Mouse (Mus musculus) midbrain, postnatal 0 days (tissue): Measurements from ENCODE around the gene Pacs2. TPM values are rescaled to one million over a fixed set of nuclear protein-coding genes. Genes with fewer than 3 reads are reported as not detected.

Experiments
- ATAC-seq: fragments of 200-750 bp; cut with Nextera tagmentation; 2 replicates; pipeline ENCODE4 v1.8.0; 2017; ENCODE audit warnings: moderate number of reproducible peaks, mild to moderate bottlenecking, moderate TSS enrichment, moderate library complexity; ENCODE audit not compliant: low FRiP score
- DNase-seq: peaks from one replicate; pipeline ENCODE4 v3.0.0-alpha.2; 2015; ENCODE audit warnings: low spot score
- H3K27ac ChIP-seq: fragments of 300-500 bp; sonication (generic); 2 replicates; pipeline ENCODE4 v1.5.1; 2014; ENCODE audit warnings: low read depth, mild to moderate bottlenecking, low read length, mixed read lengths
- H3K27me3 ChIP-seq: fragments of 300-500 bp; sonication (generic); 2 replicates; pipeline ENCODE4 v1.6.1; 2014; ENCODE audit warnings: low read length, control low read depth, mixed read lengths; ENCODE audit not compliant: insufficient read depth
- H3K36me3 ChIP-seq: fragments of 300-500 bp; sonication (generic); 2 replicates; pipeline ENCODE4 v1.6.1; 2014; ENCODE audit warnings: low read length, control low read depth, mixed read lengths; ENCODE audit not compliant: insufficient read depth
- H3K4me1 ChIP-seq: fragments of 300-500 bp; sonication (generic); 2 replicates; pipeline ENCODE4 v1.6.1; 2014; ENCODE audit warnings: mild to moderate bottlenecking, control low read depth, antibody characterized with exemption, low read length, mixed read lengths; ENCODE audit not compliant: insufficient read depth
- H3K4me2 ChIP-seq: fragments of 300-500 bp; sonication (generic); 2 replicates; pipeline ENCODE4 v1.6.1; 2014; ENCODE audit warnings: low read depth, mild to moderate bottlenecking, low read length, mixed read lengths; ENCODE audit not compliant: poor library complexity, severe bottlenecking
- H3K4me3 ChIP-seq: fragments of 300-500 bp; sonication (generic); 2 replicates; pipeline ENCODE4 v1.5.1; 2014; ENCODE audit warnings: low read depth, mild to moderate bottlenecking, low read length, moderate library complexity
- H3K9ac ChIP-seq: fragments of 300-500 bp; sonication (generic); replicated peaks from 2 replicates; pipeline ENCODE4 v1.6.1; 2014; ENCODE audit warnings: mild to moderate bottlenecking, low read length, moderate library complexity, mixed read lengths; ENCODE audit not compliant: poor library complexity, severe bottlenecking
- H3K9me3 ChIP-seq: fragments of 300-500 bp; sonication (generic); 2 replicates; pipeline ENCODE4 v1.6.1; 2016; ENCODE audit warnings: low read length, control low read depth
- CTCF ChIP-seq: IDR thresholded peaks from 2 replicates; pipeline ENCODE4 v1.5.1; 2016; ENCODE audit warnings: antibody characterized with exemption, mild to moderate bottlenecking
- WGBS: fragments of 180-500 bp; shearing (Covaris S2); extraction: QIAGEN DNeasy Blood & Tissue Kit; methylation state at CpG from one replicate; pipeline ENCODE4 v1.1.7; 2014; 5-methylcytosine and 5-hydroxymethylcytosine counted together
- polyA plus RNA-seq: library from polyadenylated mRNA; unstranded; fragments of >200 nt; fragmentation: Nextera tagmentation; extraction: Ambion mirVana; gene quantifications from 2 replicates; pipeline ENCODE4 v1.2.1, GENCODE M21; 2015
- total RNA-seq: library from RNA; depleted of rRNA; stranded (reverse); fragments of >200 nt; gene quantifications from 2 replicates; pipeline ENCODE4 v1.2.3, GENCODE M21; 2014

The Pacs2 gene
- total and polyA plus RNA-seq, 2 experiments from 2014 or later, result 25.8 to 162 TPM

DNA sequence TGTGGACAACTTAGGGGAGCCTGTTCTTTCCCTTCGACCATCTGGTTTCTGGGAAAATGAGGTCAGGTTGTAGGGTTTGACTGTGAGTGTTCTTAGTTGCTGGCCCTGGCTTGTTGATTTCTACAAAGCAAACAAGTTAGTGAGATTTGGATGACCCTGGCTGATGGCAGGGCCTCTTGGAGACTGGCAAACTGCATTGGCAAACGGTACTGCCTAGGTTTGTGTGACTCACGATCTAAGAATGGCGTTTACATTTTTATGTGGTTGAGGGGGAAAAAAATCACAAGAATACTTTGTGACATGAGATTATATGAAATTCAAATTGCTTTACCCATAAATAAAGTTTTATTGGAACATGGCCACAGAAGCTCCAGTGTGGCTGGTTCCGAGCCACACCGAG is 92.1 kb downstream of the Pacs2 start:
- Histone ChIP-seq H3K4me1 (no peaks in the 10 kb centered on the region), H3K9ac (no peak overlapping the region), H3K9me3 (no peaks in the 10 kb centered on the region), H3K36me3 (no peaks in the 10 kb centered on the region), H3K4me3 (no peak overlapping the region), H3K27me3 (no peaks in the 10 kb centered on the region), H3K27ac (no peak overlapping the region), H3K4me2 (no peak overlapping the region)
- ATAC-seq (no peak), DNase-seq (no peak)
- WGBS, result 88% methylated on average over 6 of the region's 6 CpGs
- no peak for TF ChIP-seq CTCF

DNA sequence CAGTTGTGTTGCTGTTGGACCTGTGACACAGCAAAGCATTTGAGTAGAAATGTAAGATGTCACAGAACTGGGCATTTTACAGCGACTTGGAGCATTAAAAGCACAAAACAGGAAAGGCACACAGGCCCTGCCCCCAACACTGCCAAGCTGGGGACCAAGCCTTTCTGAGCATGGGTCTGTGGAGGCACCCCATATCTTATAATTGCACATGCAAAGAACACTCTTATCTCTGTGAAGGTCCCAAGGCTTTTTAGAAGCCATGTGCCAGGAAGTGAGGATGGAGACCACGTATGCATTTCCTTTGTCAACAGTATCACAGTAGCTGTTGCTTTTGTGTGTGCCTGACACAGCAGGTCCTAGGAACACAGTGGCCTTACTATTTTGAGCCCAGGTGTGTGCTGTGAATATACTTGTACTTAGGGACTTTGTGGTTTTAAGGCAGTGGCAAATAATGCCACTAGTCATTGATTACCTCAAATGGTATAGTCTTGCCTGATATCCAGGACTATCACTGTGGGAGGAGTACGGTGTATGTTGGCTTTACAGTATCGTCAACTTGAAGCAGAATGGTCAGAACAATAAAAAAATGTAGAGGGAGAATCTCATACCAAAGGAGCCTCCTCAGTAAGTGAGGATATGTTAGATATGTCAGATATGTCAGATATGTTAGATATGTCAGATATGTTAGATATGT is 93.3 kb downstream of the Pacs2 start:
- ATAC-seq, result no peak
- 83% methylated on average over 4 of the region's 4 CpGs for WGBS
- peaks cover under 1% of the 10 kb centered on the region; the same call in 1 of the 2 replicates for H3K36me3 ChIP-seq

DNA sequence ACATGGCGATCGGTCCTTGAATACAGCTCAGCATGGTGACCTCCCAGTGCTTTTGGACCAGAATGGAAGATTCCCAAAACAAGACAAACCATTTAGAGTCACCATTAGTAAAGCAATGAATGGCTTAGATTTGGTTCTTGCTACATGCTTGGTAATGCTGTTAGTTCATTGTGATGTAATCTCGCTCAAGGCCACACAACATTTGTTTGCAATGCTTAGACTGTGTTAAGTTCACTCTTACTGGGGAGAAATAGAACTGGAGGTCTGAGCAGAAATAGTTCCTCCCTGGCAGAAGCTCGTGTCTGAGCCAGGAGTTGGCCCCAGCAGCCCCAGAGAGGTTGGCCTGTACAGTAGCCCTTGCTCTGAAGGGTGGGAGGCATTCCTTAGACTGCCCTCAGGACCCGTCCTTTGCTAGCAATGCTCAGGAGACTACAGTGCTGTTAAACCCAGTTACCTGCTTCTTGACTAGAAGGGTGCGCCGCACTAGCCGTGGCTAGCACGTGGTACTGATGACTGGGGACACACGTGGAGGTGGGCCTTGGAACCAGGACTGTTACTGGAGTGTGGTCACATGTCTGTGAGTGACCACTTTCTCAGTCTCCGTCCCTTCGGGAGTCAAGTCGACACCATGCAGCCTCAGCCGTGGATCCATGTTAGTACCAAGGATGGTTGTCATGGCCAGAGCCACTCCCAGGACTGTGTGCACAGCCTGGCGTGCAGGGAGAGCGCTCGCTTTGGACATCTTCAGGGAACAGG is 94.4 kb downstream of the Pacs2 start:
- no peaks in the 10 kb centered on the region for H3K4me1 ChIP-seq

More for the DNA sequence above, 93.3 kb downstream of the Pacs2 start:
- DNase-seq, result no peak
- H3K9me3 ChIP-seq, result no peaks in the 10 kb centered on the region
- H3K4me2 ChIP-seq, result no peak overlapping the region
- H3K27ac ChIP-seq, result no peak overlapping the region
- TF ChIP-seq CTCF, result no peak
- H3K4me1 ChIP-seq, result no peaks in the 10 kb centered on the region
- no peaks in the 10 kb centered on the region for H3K27me3 ChIP-seq
- no peak overlapping the region for H3K9ac ChIP-seq
- no peak overlapping the region for H3K4me3 ChIP-seq

DNA sequence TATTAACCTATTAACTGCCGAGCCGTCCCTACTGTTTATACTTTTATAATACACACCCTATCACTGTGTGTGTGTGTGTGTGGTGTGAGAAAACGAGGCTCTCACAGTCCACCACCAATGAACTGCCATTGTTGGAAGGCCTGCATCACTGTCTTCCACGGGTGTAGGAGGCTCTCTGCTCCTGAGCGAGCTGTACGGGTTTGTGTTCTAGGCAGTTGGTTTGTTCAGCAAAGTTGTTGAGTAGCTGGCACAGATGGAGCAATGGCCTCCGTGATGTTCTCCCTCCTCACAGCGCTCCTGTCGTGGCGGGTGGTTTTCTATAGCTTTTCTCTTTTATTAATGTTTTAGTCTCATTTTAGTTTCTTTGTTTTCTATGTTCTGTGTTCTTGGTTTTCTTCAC is 95.5 kb downstream of the Pacs2 start:
- no peak overlapping the region for H3K4me2 ChIP-seq
- no peak for ATAC-seq
- WGBS, result 86% methylated on average over 10 of the region's 10 CpGs

More for the DNA sequence above, 94.4 kb downstream of the Pacs2 start:
- Histone ChIP-seq H3K27ac (0 out of 2 replicates have a peak overlapping the region, but pooled peaks have one; percentile 44), H3K36me3 (peaks cover 5% of the 10 kb centered on the region; the same call in 1 of the 2 replicates), H3K4me2 (no peak overlapping the region), H3K9ac (no peak overlapping the region), H3K9me3 (no peaks in the 10 kb centered on the region), H3K27me3 (no peaks in the 10 kb centered on the region), H3K4me3 (no peak overlapping the region)
- 85% methylated on average over 17 of the region's 17 CpGs for WGBS
- no peak for TF ChIP-seq CTCF
- ATAC-seq (no peak), DNase-seq (no peak)

DNA sequence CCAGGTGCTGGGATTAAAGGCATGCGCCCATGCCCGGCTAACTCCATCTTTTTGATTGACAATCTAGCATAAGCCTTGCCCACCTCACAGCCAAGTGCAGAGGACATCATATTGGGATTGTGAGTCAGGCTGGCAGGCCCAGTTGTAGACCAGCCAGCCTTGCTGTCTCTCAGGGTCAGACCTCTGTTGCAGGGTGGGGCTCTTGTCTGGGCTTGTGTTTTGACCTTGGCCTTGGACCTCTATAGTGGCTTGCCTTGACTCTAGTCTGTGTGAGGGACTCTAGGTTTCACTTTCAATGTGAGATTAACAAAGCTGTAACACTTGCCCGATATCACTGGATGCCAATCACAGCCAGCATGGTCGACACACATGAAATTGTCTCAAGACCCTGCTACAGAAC is 99.8 kb downstream of the Pacs2 start:
- H3K27ac ChIP-seq, result no peak overlapping the region
- no peak overlapping the region for H3K4me2 ChIP-seq
- H3K9me3 ChIP-seq, result no peaks in the 10 kb centered on the region
- H3K4me1 ChIP-seq, result no peaks in the 10 kb centered on the region
- peaks cover 38% of the 10 kb centered on the region for H3K36me3 ChIP-seq
- no peak overlapping the region for H3K9ac ChIP-seq
- TF ChIP-seq CTCF, result no peak
- H3K27me3 ChIP-seq, result no peaks in the 10 kb centered on the region
- no peak overlapping the region for H3K4me3 ChIP-seq
- 96% methylated on average over 4 of the region's 4 CpGs for WGBS
- DNase-seq (no peak), ATAC-seq (no peak)

More for the DNA sequence above, 95.5 kb downstream of the Pacs2 start:
- H3K27me3 ChIP-seq, result no peaks in the 10 kb centered on the region
- no peaks in the 10 kb centered on the region for H3K4me1 ChIP-seq
- no peak overlapping the region for H3K27ac ChIP-seq
- H3K9ac ChIP-seq, result no peak overlapping the region
- no peak overlapping the region for H3K4me3 ChIP-seq
- peaks cover 13% of the 10 kb centered on the region for H3K36me3 ChIP-seq
- H3K9me3 ChIP-seq, result no peaks in the 10 kb centered on the region
- TF ChIP-seq CTCF, result no peak
- no peak for DNase-seq
